Mouse (Mus musculus) T-helper 2 cell (primary cell): ENCODE measurements at regions not wholly inside any gene's neighbourhood (a gene's known extent, or its start where the extent isn't known, plus 50 kb on each side); places are given as distances from the start of the nearest gene placed in this dataset.

Experiments
- in situ Hi-C: fragments of 300-600 bp; cut with MboI, MseI; formaldehyde crosslinking; loops from one replicate; pipeline ENCODE4 v1.15.1; 2025; ENCODE audit warnings: high pct_unique_total_duplicates

- in situ Hi-C loops = no loop called here
These were observed 271.7 kb downstream of the Gm11361 start for GRCm38 (mm10) chr13:28528898-28529511.

GRCm38 (mm10) chr13:28526299-28526698 is 269.0 kb downstream of the Gm11361 start:
- in situ Hi-C loops = no loop called here

GRCm38 (mm10) chr13:28524411-28524810 is 267.1 kb downstream of the Gm11361 start:
- in situ Hi-C loops = no loop called here

GRCm38 (mm10) chr13:28520127-28520482 is 262.8 kb downstream of the Gm11361 start:
- in situ Hi-C loops = no loop called here

- in situ Hi-C loops = no loop called here
These were observed 262.2 kb downstream of the Gm11361 start for GRCm38 (mm10) chr13:28519383-28520126.

GRCm38 (mm10) chr13:28517161-28517560 is 259.8 kb downstream of the Gm11361 start:
- in situ Hi-C loops = no loop called here

- in situ Hi-C loops = no loop called here
These were observed 259.3 kb downstream of the Gm11361 start for GRCm38 (mm10) chr13:28516636-28517035.

GRCm38 (mm10) chr13:28514245-28514644 is 256.9 kb downstream of the Gm11361 start:
- in situ Hi-C loops = no loop called here

GRCm38 (mm10) chr13:28513336-28513735 is 256.0 kb downstream of the Gm11361 start:
- in situ Hi-C loops = no loop called here

GRCm38 (mm10) chr13:28512573-28513334 is 255.4 kb downstream of the Gm11361 start:
- in situ Hi-C loops = no loop called here

- in situ Hi-C loops = no loop called here
These were observed 250.9 kb downstream of the Gm11361 start for GRCm38 (mm10) chr13:28508184-28508583.

- in situ Hi-C loops = no loop called here
These were observed 250.5 kb downstream of the Gm11361 start for GRCm38 (mm10) chr13:28507783-28508182.

GRCm38 (mm10) chr13:28504340-28504739 is 247.0 kb downstream of the Gm11361 start:
- in situ Hi-C loops = no loop called here

- in situ Hi-C loops = no loop called here
These were observed 244.8 kb downstream of the Gm11361 start for GRCm38 (mm10) chr13:28502171-28502570.

- in situ Hi-C loops = no loop called here
These were observed 243.4 kb downstream of the Gm11361 start for GRCm38 (mm10) chr13:28500697-28501096.

GRCm38 (mm10) chr13:28497483-28497882 is 240.2 kb downstream of the Gm11361 start:
- in situ Hi-C loops = loop anchor here (10.0 kb wide), 1 partner anchor 1777 kb away; no protein-coding TSS in a partner anchor

- in situ Hi-C loops = loop anchor here (10.0 kb wide), 1 partner anchor 1783 kb away; no protein-coding TSS in a partner anchor
These were observed 234.7 kb downstream of the Gm11361 start for GRCm38 (mm10) chr13:28492015-28492414.

- in situ Hi-C loops = no loop called here
These were observed 226.4 kb downstream of the Gm11361 start for GRCm38 (mm10) chr13:28483727-28484126.

GRCm38 (mm10) chr13:28481224-28481965 is 224.1 kb downstream of the Gm11361 start:
- in situ Hi-C loops = no loop called here

GRCm38 (mm10) chr13:28466151-28466550 is 208.8 kb downstream of the Gm11361 start:
- in situ Hi-C loops = no loop called here

- in situ Hi-C loops = no loop called here
These were observed 208.0 kb downstream of the Gm11361 start for GRCm38 (mm10) chr13:28465187-28465880.
